Mouse (Mus musculus) limb, embryonic 12.5 days (tissue): ENCODE data around the gene Rpl18a. TPM values are rescaled to one million over a fixed set of nuclear protein-coding genes. Genes with fewer than 3 reads are reported as not detected.

ENCODE experiments used
- ATAC-seq: fragments of 200-750 bp; cut with Nextera tagmentation; 2 replicates; pipeline ENCODE4 v1.8.0; 2017; ENCODE audit warnings: low read depth, moderate TSS enrichment; ENCODE audit not compliant: insufficient number of reproducible peaks, insufficient read depth, low FRiP score, low TSS enrichment
- H3K27ac ChIP-seq: fragments of 300-500 bp; sonication (generic); 2 replicates; pipeline ENCODE4 v1.5.1; 2016; ENCODE audit warnings: mild to moderate bottlenecking, moderate library complexity
- H3K27me3 ChIP-seq: fragments of 300-500 bp; sonication (generic); 2 replicates; pipeline ENCODE4 v1.6.1; 2016; ENCODE audit warnings: mild to moderate bottlenecking, moderate library complexity
- H3K36me3 ChIP-seq: fragments of 300-500 bp; sonication (generic); 2 replicates; pipeline ENCODE4 v1.6.1; 2016; ENCODE audit warnings: mild to moderate bottlenecking, moderate library complexity
- H3K4me1 ChIP-seq: fragments of 300-500 bp; sonication (generic); replicated peaks from 2 replicates; pipeline ENCODE4 v1.6.1; 2016
- H3K4me2 ChIP-seq: fragments of 300-500 bp; sonication (generic); 2 replicates; pipeline ENCODE4 v1.6.1; 2016; ENCODE audit warnings: mild to moderate bottlenecking, moderate library complexity
- H3K4me3 ChIP-seq: fragments of 300-500 bp; sonication (generic); replicated peaks from 2 replicates; pipeline ENCODE4 v1.5.1; 2016; ENCODE audit warnings: mild to moderate bottlenecking
- H3K9ac ChIP-seq: fragments of 300-500 bp; sonication (generic); replicated peaks from 2 replicates; pipeline ENCODE4 v1.6.1; 2016; ENCODE audit warnings: mild to moderate bottlenecking, moderate library complexity
- H3K9me3 ChIP-seq: fragments of 300-500 bp; sonication (generic); 2 replicates; pipeline ENCODE4 v1.6.1; 2016; ENCODE audit warnings: mild to moderate bottlenecking, moderate library complexity
- WGBS: fragments of 180-500 bp; shearing (Covaris S2); methylation state at CpG from one replicate; pipeline ENCODE4 v1.1.7; 2016; 5-methylcytosine and 5-hydroxymethylcytosine counted together
- polyA plus RNA-seq: library from polyadenylated mRNA; unstranded; fragments of >200 nt; fragmentation: Nextera tagmentation; extraction: Ambion mirVana; gene quantifications from 2 replicates; pipeline ENCODE4 v1.2.1, GENCODE M21; 2016

The Rpl18a gene
- polyA plus RNA-seq, 1 experiment from 2014 or later: 3,693 TPM

GRCm38 (mm10) chr8:70920049-70920922 lies 23.1 kb upstream of the Rpl18a start:
- Histone ChIP-seq H3K36me3 (peaks cover 73% of the 10 kb centered on the region), H3K27me3 (no peaks in the 10 kb centered on the region), H3K27ac (no peak overlapping the region), H3K9me3 (no peaks in the 10 kb centered on the region), H3K4me1 (no peaks in the 10 kb centered on the region), H3K4me2 (no peak overlapping the region), H3K4me3 (no peak overlapping the region), H3K9ac (no peak overlapping the region)
- 90% methylated on average over 9 of the region's 9 CpGs for WGBS
- ATAC-seq: no peak

- Histone ChIP-seq H3K4me1 (no peaks in the 10 kb centered on the region), H3K4me2 (no peak overlapping the region), H3K36me3 (peaks cover 92% of the 10 kb centered on the region), H3K9ac (no peak overlapping the region), H3K27me3 (no peaks in the 10 kb centered on the region), H3K9me3 (no peaks in the 10 kb centered on the region), H3K4me3 (no peak overlapping the region), H3K27ac (no peak overlapping the region)
- no peak for ATAC-seq
- 97% methylated on average over 17 of the region's 17 CpGs for WGBS
Measured at GRCm38 (mm10) chr8:70914704-70915103, 17.5 kb upstream of the Rpl18a start.

DNA sequence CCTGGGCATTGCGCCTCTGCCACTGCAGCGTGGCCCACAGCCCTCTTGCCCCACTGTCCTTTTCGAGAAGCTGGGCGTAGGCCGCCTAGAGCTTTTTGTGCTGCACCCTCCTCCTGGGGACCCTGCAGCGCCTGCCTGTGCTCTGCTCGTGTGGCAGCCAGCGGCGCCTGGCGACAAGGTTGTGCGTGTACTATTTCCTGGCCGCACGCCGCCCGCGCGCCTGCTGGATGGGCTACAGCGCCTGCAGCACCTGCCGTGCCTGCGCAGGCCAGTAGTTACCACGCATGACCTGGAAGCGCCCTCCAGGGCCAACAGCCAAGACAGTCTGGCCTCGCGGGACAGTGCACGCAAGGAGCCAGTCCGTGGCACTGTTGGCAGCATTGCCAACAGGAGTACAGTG lies 16.3 kb upstream of the Rpl18a start:
- Histone ChIP-seq H3K4me3 (no peak overlapping the region), H3K27me3 (no peaks in the 10 kb centered on the region), H3K4me1 (no peaks in the 10 kb centered on the region), H3K9me3 (no peaks in the 10 kb centered on the region), H3K27ac (no peak overlapping the region), H3K9ac (no peak overlapping the region), H3K4me2 (no peak overlapping the region), H3K36me3 (peaks cover 85% of the 10 kb centered on the region)
- no peak for ATAC-seq
- WGBS: 95% methylated on average over 26 of the region's 26 CpGs

- no peak for ATAC-seq
- Histone ChIP-seq H3K9me3 (no peaks in the 10 kb centered on the region), H3K27me3 (no peaks in the 10 kb centered on the region), H3K4me1 (no peaks in the 10 kb centered on the region), H3K9ac (no peak overlapping the region), H3K36me3 (peaks cover 79% of the 10 kb centered on the region), H3K27ac (no peak overlapping the region), H3K4me2 (no peak overlapping the region), H3K4me3 (no peak overlapping the region)
- WGBS: 94% methylated on average over 30 of the region's 30 CpGs
Measured at GRCm38 (mm10) chr8:70912955-70913354, 15.7 kb upstream of the Rpl18a start.

GRCm38 (mm10) chr8:70911596-70911995 lies 14.4 kb upstream of the Rpl18a start:
- peaks cover 66% of the 10 kb centered on the region for H3K36me3 ChIP-seq
- ATAC-seq: no peak
- no peak overlapping the region for H3K9ac ChIP-seq
- H3K27me3 ChIP-seq: no peaks in the 10 kb centered on the region
- H3K9me3 ChIP-seq: no peaks in the 10 kb centered on the region
- H3K4me3 ChIP-seq: no peak overlapping the region
- no peak overlapping the region for H3K27ac ChIP-seq
- H3K4me2 ChIP-seq: no peak overlapping the region
- peaks cover 6% of the 10 kb centered on the region for H3K4me1 ChIP-seq
- WGBS: 92% methylated on average over 5 of the region's 5 CpGs

DNA sequence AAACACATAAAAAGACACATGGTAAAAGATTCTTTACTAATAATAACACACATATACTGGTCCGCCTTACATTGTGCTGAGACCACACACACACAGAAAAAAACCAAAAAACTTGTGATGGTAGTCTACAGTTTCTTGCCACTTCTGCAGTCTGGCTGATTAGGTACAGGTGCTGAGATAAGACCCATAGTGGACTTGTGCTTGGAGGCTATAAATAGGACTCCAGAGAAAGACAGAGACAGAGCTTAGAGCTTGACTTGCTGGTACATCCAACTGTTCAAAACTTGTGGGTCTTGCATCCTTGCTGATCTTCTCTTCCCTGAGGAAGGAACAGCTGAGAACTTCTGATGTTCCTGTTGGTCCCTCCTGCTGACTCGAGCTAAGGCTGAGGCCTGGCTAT lies 10.3 kb upstream of the Rpl18a start:
- no peak overlapping the region for H3K4me3 ChIP-seq
- no peak for ATAC-seq

GRCm38 (mm10) chr8:70905831-70906736 lies 8.9 kb upstream of the Rpl18a start, which contains the start of gene Map1s:
Gene Map1s (plus strand): TSS chr8:70905932.
- H3K4me3 ChIP-seq: peak within 1 kb of the TSS; percentile 79
- H3K27me3 ChIP-seq: peaks cover 8% of the 10 kb centered on the region; the same call in 1 of the 2 replicates
- no peaks in the 10 kb centered on the region for H3K9me3 ChIP-seq
- peak within 1 kb of the TSS; percentile 95 for H3K4me2 ChIP-seq
- WGBS: under 1% methylated on average over 85 of the region's 86 CpGs
- H3K27ac ChIP-seq: peak within 1 kb of the TSS; percentile 91
- H3K4me1 ChIP-seq: peaks cover 15% of the 10 kb centered on the region
- ATAC-seq: peak; percentile 88
- H3K36me3 ChIP-seq: peaks cover 10% of the 10 kb centered on the region
- peak within 1 kb of the TSS; percentile 91 for H3K9ac ChIP-seq

More for the DNA sequence above, 10.3 kb upstream of the Rpl18a start:
- 91% methylated on average over 2 of the region's 2 CpGs for WGBS
- Histone ChIP-seq H3K27ac (no peak overlapping the region), H3K36me3 (peaks cover 25% of the 10 kb centered on the region), H3K9me3 (no peaks in the 10 kb centered on the region), H3K9ac (no peak overlapping the region), H3K4me2 (peak overlapping the region; percentile 95; the same call in 1 of the 2 replicates), H3K27me3 (peaks cover 1% of the 10 kb centered on the region; the same call in 1 of the 2 replicates), H3K4me1 (peaks cover 15% of the 10 kb centered on the region)

DNA sequence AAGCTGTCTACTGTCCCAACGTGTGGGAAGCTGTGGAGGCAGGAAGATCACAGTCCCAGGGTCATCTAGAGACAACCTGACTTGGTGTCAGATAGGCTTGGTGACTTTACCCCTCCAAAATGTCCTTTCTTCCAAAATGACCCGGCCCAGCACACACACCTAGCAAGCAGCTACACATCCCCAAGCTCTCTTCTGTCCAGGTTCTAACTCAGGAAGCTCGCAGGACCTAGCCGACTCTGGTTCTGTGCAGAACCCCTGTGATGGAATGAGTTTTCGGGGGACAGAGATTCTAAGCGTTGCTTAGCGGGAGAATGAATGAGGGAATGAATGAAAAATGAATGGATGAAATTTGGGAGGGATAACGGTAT lies 8.2 kb upstream of the Rpl18a start:
- Histone ChIP-seq H3K4me3 (peak overlapping the region; percentile 79), H3K4me2 (peak overlapping the region; percentile 95), H3K9ac (peak overlapping the region; percentile 91), H3K4me1 (peaks cover 15% of the 10 kb centered on the region), H3K27ac (peak overlapping the region; percentile 91; the same call in 1 of the 2 replicates), H3K27me3 (peaks cover 8% of the 10 kb centered on the region; the same call in 1 of the 2 replicates), H3K9me3 (no peaks in the 10 kb centered on the region), H3K36me3 (peaks cover 5% of the 10 kb centered on the region; the same call in 1 of the 2 replicates)
- WGBS: 18% methylated on average over 8 of the region's 8 CpGs
- ATAC-seq: peak; percentile 21; the same call in 1 of the 2 replicates

DNA sequence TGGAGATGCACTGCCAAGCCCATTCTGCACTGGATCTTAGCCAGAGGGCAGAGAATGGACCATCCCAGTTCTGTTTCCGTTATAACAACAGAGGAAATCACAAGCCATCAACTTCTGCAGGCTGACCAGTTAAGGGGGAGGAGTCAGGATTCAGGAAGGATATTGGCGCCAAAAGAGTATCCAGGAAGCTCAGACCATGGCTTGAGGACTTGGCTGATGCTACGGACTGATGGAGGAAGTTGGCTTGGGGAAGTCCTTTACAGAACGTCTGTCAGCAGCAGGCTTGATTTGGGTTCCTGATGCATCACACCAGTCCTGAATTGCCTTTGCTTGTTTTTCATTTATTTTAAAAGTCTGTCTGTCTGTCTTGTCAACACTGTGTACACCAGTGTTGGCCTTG lies 7.3 kb upstream of the Rpl18a start:
- no peak for ATAC-seq
- Histone ChIP-seq H3K9me3 (no peaks in the 10 kb centered on the region), H3K36me3 (peaks cover 5% of the 10 kb centered on the region; the same call in 1 of the 2 replicates), H3K27me3 (peaks cover 8% of the 10 kb centered on the region; the same call in 1 of the 2 replicates), H3K4me2 (no peak overlapping the region), H3K4me3 (no peak overlapping the region), H3K9ac (no peak overlapping the region), H3K4me1 (peaks cover 15% of the 10 kb centered on the region), H3K27ac (no peak overlapping the region)
- WGBS: 66% methylated on average over 4 of the region's 4 CpGs

DNA sequence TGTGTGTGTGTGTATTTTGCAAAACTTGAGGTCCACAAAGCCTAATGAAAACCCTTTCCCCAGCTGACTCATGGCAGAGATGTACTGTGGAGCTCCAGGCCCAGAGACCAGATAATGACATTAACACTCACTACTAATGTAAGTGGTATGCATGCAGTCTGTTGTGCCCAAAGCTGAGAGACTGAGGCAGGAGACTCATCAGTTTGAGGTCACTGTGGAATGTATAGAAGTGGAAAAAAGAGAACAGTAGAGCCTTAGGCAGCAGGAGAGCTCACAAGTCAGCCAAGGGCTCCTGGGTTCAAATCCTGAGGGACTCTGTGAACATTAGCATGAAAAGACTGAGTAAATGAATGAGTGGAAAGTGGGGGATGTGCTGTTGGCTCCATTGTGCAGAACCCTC lies 6.4 kb upstream of the Rpl18a start:
- Histone ChIP-seq H3K9me3 (no peaks in the 10 kb centered on the region), H3K4me3 (no peak overlapping the region), H3K27ac (no peak overlapping the region), H3K4me1 (peaks cover 18% of the 10 kb centered on the region), H3K4me2 (no peak overlapping the region), H3K9ac (no peak overlapping the region), H3K27me3 (peaks cover 8% of the 10 kb centered on the region; the same call in 1 of the 2 replicates), H3K36me3 (no peaks in the 10 kb centered on the region)
- ATAC-seq: no peak

DNA sequence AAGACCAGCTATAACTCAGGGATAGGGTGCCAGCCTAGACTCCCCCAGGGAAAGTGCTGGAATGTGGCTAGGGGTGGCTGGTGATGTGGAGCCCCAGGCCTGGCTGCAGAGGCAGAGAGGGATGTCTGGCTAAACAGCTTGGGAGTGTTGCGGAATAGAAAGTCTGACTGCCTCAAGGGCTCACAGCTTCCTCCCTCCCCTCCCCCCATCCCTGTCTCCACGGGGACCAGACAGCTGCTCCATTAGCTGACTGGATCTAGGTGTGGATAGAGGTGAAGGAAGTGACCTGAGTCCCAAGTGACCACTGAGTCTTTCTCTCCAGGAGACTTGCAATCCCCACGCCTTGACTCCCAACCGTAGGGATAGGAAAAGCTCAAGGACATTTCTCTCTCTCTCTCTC lies 5.9 kb upstream of the Rpl18a start:
- WGBS: 57% methylated on average over 4 of the region's 4 CpGs
- Histone ChIP-seq H3K9ac (no peak overlapping the region), H3K4me2 (no peak overlapping the region), H3K4me3 (no peak overlapping the region), H3K4me1 (peaks cover 22% of the 10 kb centered on the region), H3K27ac (no peak overlapping the region), H3K27me3 (peaks cover 8% of the 10 kb centered on the region; the same call in 1 of the 2 replicates), H3K36me3 (no peaks in the 10 kb centered on the region), H3K9me3 (no peaks in the 10 kb centered on the region)
- no peak for ATAC-seq
